Comparison of ENCODE assay signal across 11 mouse cellular contexts in genomic region chr5:150116906-150117216, GRCm38 (mm10). TPM values are rescaled to one million over a fixed set of nuclear protein-coding genes. Genes with fewer than 3 reads are reported as not detected.
DNase-seq lines count a peak whose midpoint lies in the region; ATAC-seq and TF ChIP-seq lines count a peak whose summit lies in the region.
"Had no signal": no experiment of that assay in that cellular context is flagged by ENCODE, and none has a peak within 500 bp of the region (broad histone marks: within the 10 kb centered on the region; RNA-seq: fewer than 3 reads in every experiment).

No protein-coding gene starts in this region.

- no peak overlapping the region for H3K9ac ChIP-seq in lung, postnatal 0 days (replicated peaks; ENCODE audit: low read depth)
- H3K9ac ChIP-seq in heart, embryonic 11.5 days (ENCODE audit: low read depth, low read length) = no peak overlapping the region
- H3K9ac ChIP-seq: midbrain, embryonic 15.5 days had no signal

- H3K27ac ChIP-seq in lung, postnatal 0 days (ENCODE audit: low read length) = no peak overlapping the region
- H3K27ac ChIP-seq in heart, embryonic 11.5 days (ENCODE audit: low read depth, low read length) = no peak overlapping the region
- H3K27ac ChIP-seq: midbrain, embryonic 15.5 days had no signal

- peak; percentile 32 to 68 for DNase-seq in cerebellum, postnatal 14 days
- DNase-seq in cerebellum, adult 11-12 months = no peak
- DNase-seq in lung, postnatal 0 days (ENCODE audit: low spot score) = no peak
- no peak for DNase-seq in lung, postnatal 25 days (ENCODE audit: low spot score)
- DNase-seq in retina, embryonic 14.5 days (ENCODE audit: low spot score) = peak; percentile 39
- peak; percentile 63 for DNase-seq in thymus, postnatal 4 days
- DNase-seq in layer of hippocampus, adult 9-10 months (ENCODE audit: low spot score) = no peak
- DNase-seq: cerebellum, adult 11 months had no signal

- peak; percentile 55 for TF ChIP-seq CTCF in lung, postnatal 0 days (IDR thresholded peaks at IDR 0.05)

- no peaks in the 10 kb centered on the region for H3K36me3 ChIP-seq in lung, postnatal 0 days (ENCODE audit: insufficient read depth, low read length)
- no peaks in the 10 kb centered on the region for H3K36me3 ChIP-seq in heart, embryonic 11.5 days (ENCODE audit: control insufficient read depth, insufficient read depth, low read length)
- H3K36me3 ChIP-seq: G1E; midbrain, embryonic 15.5 days had no signal

- H3K4me1 ChIP-seq in lung, postnatal 0 days (ENCODE audit: insufficient read depth, low read depth, low read length) = peaks cover 3% of the 10 kb centered on the region; the same call in 1 of the 2 replicates
- peaks cover 11% of the 10 kb centered on the region for H3K4me1 ChIP-seq in heart, embryonic 11.5 days (ENCODE audit: control insufficient read depth, insufficient read depth, low read length)

- H3K4me2 ChIP-seq in lung, postnatal 0 days (replicated peaks; ENCODE audit: low read depth, low read length) = no peak overlapping the region
- no peak overlapping the region for H3K4me2 ChIP-seq in heart, embryonic 11.5 days
- H3K4me2 ChIP-seq: midbrain, embryonic 15.5 days had no signal

- WGBS in lung, postnatal 0 days = 85% methylated on average over 6 of the region's 6 CpGs
- WGBS in heart, embryonic 11.5 days (ENCODE audit: insufficient replicate concordance) = 85% methylated on average over 6 of the region's 6 CpGs

- no peaks in the 10 kb centered on the region for H3K27me3 ChIP-seq in lung, postnatal 0 days (replicated peaks; ENCODE audit: insufficient read depth, low read length)
- H3K27me3 ChIP-seq in heart, embryonic 11.5 days (ENCODE audit: control insufficient read depth, insufficient read depth, low read length) = no peaks in the 10 kb centered on the region
- H3K27me3 ChIP-seq: midbrain, embryonic 15.5 days had no signal

- no peak for ATAC-seq in lung, postnatal 0 days
- ATAC-seq in heart, embryonic 11.5 days (replicated peaks; ENCODE audit: insufficient number of reproducible peaks, low FRiP score, low TSS enrichment) = no peak
- ATAC-seq: midbrain, embryonic 15.5 days had no signal

- TF ChIP-seq EP300 in lung, postnatal 0 days (IDR thresholded peaks at IDR 0.05) = no peak

- no peaks in the 10 kb centered on the region for H3K9me3 ChIP-seq in lung, postnatal 0 days (ENCODE audit: low read length)
- peaks cover 3% of the 10 kb centered on the region; the same call in 1 of the 2 replicates for H3K9me3 ChIP-seq in heart, embryonic 11.5 days (replicated peaks; ENCODE audit: control insufficient read depth, low read length)
- H3K9me3 ChIP-seq: midbrain, embryonic 15.5 days had no signal

- no peak overlapping the region for H3K4me3 ChIP-seq in lung, postnatal 0 days (ENCODE audit: low read depth, low read length)
- no peak overlapping the region for H3K4me3 ChIP-seq in heart, embryonic 11.5 days (ENCODE audit: low read depth, low read length)
- H3K4me3 ChIP-seq: midbrain, embryonic 15.5 days had no signal

RNA-seq across cellular contexts. Expression of gene Fry, which starts 1.6 kb away (rescaled TPM):
- 17.2 and 20.8 TPM in 2 replicates for polyA plus RNA-seq in lung, postnatal 0 days (2015; fragmentation: Nextera tagmentation; extraction: Ambion mirVana)
- polyA plus RNA-seq in heart, embryonic 11.5 days (2014; fragmentation: Nextera tagmentation; extraction: Ambion mirVana) = 26.6 and 32.5 TPM in 2 replicates

Comparison
In these comparisons a context has a peak if more than half of its experiments do, and no peak if none do; other contexts are left out.
1. DNase-seq: peak in cerebellum, postnatal 14 days (2 of 2), retina, embryonic 14.5 days (single experiment) and thymus, postnatal 4 days (single experiment); none in cerebellum, adult 11-12 months (single experiment), lung, postnatal 0 days (single experiment), lung, postnatal 25 days (single experiment) and layer of hippocampus, adult 9-10 months (single experiment).